Mouse (Mus musculus) thymus, postnatal 4 days (tissue): ENCODE measurements around the gene Prkra.
"Not testable (repeated sequence)": the region's sequence is repeated elsewhere in the genome, so short reads cannot be mapped to it uniquely, and the experiment has no call there.

Experiments
- DNase-seq: peaks from one replicate; pipeline ENCODE4 v3.0.0; 2021

Gene Prkra

GRCm38 (mm10) chr2:76654646-76655045 lies 6.8 kb upstream of the Prkra start:
- no peak for DNase-seq

GRCm38 (mm10) chr2:76653070-76653469 lies 5.3 kb upstream of the Prkra start:
- DNase-seq = no peak

GRCm38 (mm10) chr2:76648666-76649141 lies 889 bp upstream of the Prkra start:
- no peak for DNase-seq

GRCm38 (mm10) chr2:76647441-76647869 lies 360 bp downstream of the Prkra start:
- DNase-seq = no peak

- no peak for DNase-seq
These were observed 4.0 kb downstream of the Prkra start for GRCm38 (mm10) chr2:76643801-76644200.

GRCm38 (mm10) chr2:76639637-76640036 lies 8.2 kb downstream of the Prkra start:
- DNase-seq = no peak

- DNase-seq = no peak
These were observed 16.2 kb downstream of the Prkra start for GRCm38 (mm10) chr2:76631600-76631999.

GRCm38 (mm10) chr2:76630293-76630692 lies 17.5 kb downstream of the Prkra start:
- no peak for DNase-seq

GRCm38 (mm10) chr2:76622316-76622715 lies 25.5 kb downstream of the Prkra start:
- DNase-seq = not testable (repeated sequence)

- no peak for DNase-seq
These were observed 26.1 kb downstream of the Prkra start for GRCm38 (mm10) chr2:76621724-76622123.

- DNase-seq = no peak
These were observed 27.6 kb downstream of the Prkra start for GRCm38 (mm10) chr2:76620188-76620587.

- peak; percentile 23 for DNase-seq
These were observed 29.7 kb downstream of the Prkra start for GRCm38 (mm10) chr2:76618078-76618477.

GRCm38 (mm10) chr2:76611996-76612395 lies 35.8 kb downstream of the Prkra start:
- no peak for DNase-seq

- DNase-seq = no peak
These were observed 37.3 kb downstream of the Prkra start for GRCm38 (mm10) chr2:76610326-76611104.

GRCm38 (mm10) chr2:76606704-76607103 lies 41.1 kb downstream of the Prkra start:
- no peak for DNase-seq

GRCm38 (mm10) chr2:76602256-76602655 lies 45.6 kb downstream of the Prkra start:
- no peak for DNase-seq

GRCm38 (mm10) chr2:76599214-76599613 lies 48.6 kb downstream of the Prkra start:
- DNase-seq = peak; percentile 40

GRCm38 (mm10) chr2:76597521-76597920 lies 50.3 kb downstream of the Prkra start:
- no peak for DNase-seq

- DNase-seq = no peak
These were observed 55.4 kb downstream of the Prkra start for GRCm38 (mm10) chr2:76592401-76592924.

- DNase-seq = no peak
These were observed 57.6 kb downstream of the Prkra start for GRCm38 (mm10) chr2:76590221-76590620.

GRCm38 (mm10) chr2:76586906-76587305 lies 60.9 kb downstream of the Prkra start:
- DNase-seq = no peak

GRCm38 (mm10) chr2:76585090-76585489 lies 62.7 kb downstream of the Prkra start:
- DNase-seq = peak; percentile 9
